Mouse (Mus musculus) lung, postnatal 0 days (tissue): ENCODE results near the gene Mapkapk3. TPM values are rescaled to one million over a fixed set of nuclear protein-coding genes. Genes with fewer than 3 reads are reported as not detected.
A peak's percentile ranks its signal among the peaks of the same experiment; 100 is the strongest.

ENCODE experiments used
- ATAC-seq: fragments of 200-750 bp; cut with Nextera tagmentation; 2 replicates; pipeline ENCODE4 v1.8.0; 2017; ENCODE audit warnings: moderate library complexity
- DNase-seq: peaks from one replicate; pipeline ENCODE4 v3.0.0-alpha.2; 2016; ENCODE audit warnings: low spot score
- H3K27ac ChIP-seq: fragments of 300-500 bp; sonication (generic); 2 replicates; pipeline ENCODE4 v1.5.1; 2014; ENCODE audit warnings: antibody characterized with exemption, mild to moderate bottlenecking, low read length, mixed read lengths
- H3K27me3 ChIP-seq: fragments of 300-500 bp; sonication (generic); replicated peaks from 2 replicates; pipeline ENCODE4 v1.6.1; 2014; ENCODE audit warnings: low read length, mixed read lengths; ENCODE audit not compliant: insufficient read depth
- H3K36me3 ChIP-seq: fragments of 300-500 bp; sonication (generic); 2 replicates; pipeline ENCODE4 v1.6.1; 2014; ENCODE audit warnings: low read length, mixed read lengths; ENCODE audit not compliant: insufficient read depth
- H3K4me1 ChIP-seq: fragments of 300-500 bp; sonication (generic); 2 replicates; pipeline ENCODE4 v1.6.1; 2014; ENCODE audit warnings: antibody characterized with exemption, low read depth, low read length, mixed read lengths; ENCODE audit not compliant: insufficient read depth
- H3K4me2 ChIP-seq: fragments of 300-500 bp; sonication (generic); replicated peaks from 2 replicates; pipeline ENCODE4 v1.6.1; 2014; ENCODE audit warnings: low read depth, mild to moderate bottlenecking, low read length, moderate library complexity, mixed read lengths
- H3K4me3 ChIP-seq: fragments of 300-500 bp; sonication (generic); 2 replicates; pipeline ENCODE4 v1.5.1; 2014; ENCODE audit warnings: low read depth, low read length
- H3K9ac ChIP-seq: fragments of 300-500 bp; sonication (generic); replicated peaks from 2 replicates; pipeline ENCODE4 v1.6.1; 2014; ENCODE audit warnings: low read depth, mild to moderate bottlenecking
- H3K9me3 ChIP-seq: fragments of 300-500 bp; sonication (generic); 2 replicates; pipeline ENCODE4 v1.6.1; 2016; ENCODE audit warnings: low read length, mixed read lengths
- CTCF ChIP-seq: IDR thresholded peaks from 2 replicates; pipeline ENCODE4 v1.5.1; 2016; ENCODE audit warnings: antibody characterized with exemption, mild to moderate bottlenecking
- EP300 ChIP-seq: IDR thresholded peaks from 2 replicates; pipeline ENCODE4 v1.6.1; 2016; ENCODE audit warnings: antibody characterized with exemption, mild to moderate bottlenecking, control low read depth
- WGBS: fragments of 180-500 bp; shearing (Covaris S2); extraction: QIAGEN DNeasy Blood & Tissue Kit; methylation state at CpG from one replicate; pipeline ENCODE4 v1.1.7; 2014; 5-methylcytosine and 5-hydroxymethylcytosine counted together
- polyA plus RNA-seq: library from polyadenylated mRNA; unstranded; fragments of >200 nt; fragmentation: Nextera tagmentation; extraction: Ambion mirVana; gene quantifications from 2 replicates; pipeline ENCODE4 v1.2.1, GENCODE M21; 2015

Gene Mapkapk3
- polyA plus RNA-seq, 1 experiment from 2014 or later: 22.9 TPM

DNA sequence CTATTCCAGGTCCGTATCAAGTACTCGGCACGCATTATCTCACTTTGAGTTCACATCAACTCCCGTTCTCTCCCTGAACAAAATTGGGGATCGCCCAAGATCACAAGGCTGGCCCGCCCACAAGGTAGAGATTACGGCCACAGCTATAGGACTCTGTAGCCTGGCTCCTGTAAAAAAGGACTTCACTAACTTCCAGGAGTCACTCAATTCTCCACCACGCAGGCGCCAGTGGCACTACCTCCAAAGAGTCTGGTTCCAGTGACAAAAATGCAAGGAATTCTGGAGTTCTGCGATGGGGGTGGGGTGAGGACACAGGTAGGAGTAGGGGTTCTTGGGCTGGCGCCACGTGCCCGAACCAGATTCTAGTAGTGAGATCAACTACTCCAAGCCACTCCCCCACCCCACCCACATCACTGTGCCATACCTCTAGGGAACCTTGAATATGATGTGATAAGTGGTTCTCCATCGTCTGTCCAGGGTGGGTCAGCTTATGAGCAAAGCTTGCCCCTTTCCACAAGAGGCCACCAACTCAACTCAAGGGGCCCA, 1.5 kb downstream of the Mapkapk3 start:
- peak; percentile 58 for DNase-seq
- TF ChIP-seq CTCF: no peak
- TF ChIP-seq EP300: no peak
- ATAC-seq: peak; percentile 24; the same call in 1 of the 2 replicates
- Histone ChIP-seq H3K27me3 (no peaks in the 10 kb centered on the region), H3K36me3 (no peaks in the 10 kb centered on the region), H3K4me3 (peak overlapping the region; percentile 47; the same call in 1 of the 2 replicates), H3K4me1 (no peaks in the 10 kb centered on the region; the same call in 1 of the 2 replicates), H3K9ac (no peak overlapping the region), H3K9me3 (no peaks in the 10 kb centered on the region), H3K4me2 (peak overlapping the region; percentile 77), H3K27ac (peak overlapping the region; percentile 92)
- WGBS: 70% methylated on average over 14 of the region's 14 CpGs

DNA sequence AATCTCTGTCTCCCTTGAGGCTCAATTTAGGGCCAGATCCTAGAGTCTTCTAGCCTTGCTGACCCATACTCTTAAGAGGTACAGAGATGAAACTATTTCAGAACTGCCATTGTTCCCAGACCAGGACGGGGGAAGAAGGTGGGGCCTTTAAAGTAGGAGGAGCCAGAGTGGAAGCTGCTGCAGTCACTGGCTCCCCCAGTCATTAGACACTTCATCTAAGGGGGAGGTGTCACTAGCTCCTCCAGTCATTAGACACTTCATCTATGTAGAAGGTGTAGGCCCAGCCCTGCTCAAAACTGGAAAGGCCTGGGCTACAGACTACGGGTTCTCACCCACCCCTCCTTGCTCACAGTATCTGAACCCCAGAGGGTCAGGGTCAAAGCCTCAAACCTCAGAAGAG, 2.4 kb downstream of the Mapkapk3 start:
- H3K27ac ChIP-seq: peak overlapping the region; percentile 92
- H3K9ac ChIP-seq: no peak overlapping the region
- H3K9me3 ChIP-seq: no peaks in the 10 kb centered on the region
- H3K4me3 ChIP-seq: no peak overlapping the region
- ATAC-seq (no peak), DNase-seq (peak; percentile 41)
- no peaks in the 10 kb centered on the region; the same call in 1 of the 2 replicates for H3K4me1 ChIP-seq
- 45% methylated on average over 2 of the region's 2 CpGs for WGBS
- H3K27me3 ChIP-seq: no peaks in the 10 kb centered on the region
- TF ChIP-seq EP300: no peak
- TF ChIP-seq CTCF: no peak
- no peaks in the 10 kb centered on the region for H3K36me3 ChIP-seq
- peak overlapping the region; percentile 77; the same call in 1 of the 2 replicates for H3K4me2 ChIP-seq

DNA sequence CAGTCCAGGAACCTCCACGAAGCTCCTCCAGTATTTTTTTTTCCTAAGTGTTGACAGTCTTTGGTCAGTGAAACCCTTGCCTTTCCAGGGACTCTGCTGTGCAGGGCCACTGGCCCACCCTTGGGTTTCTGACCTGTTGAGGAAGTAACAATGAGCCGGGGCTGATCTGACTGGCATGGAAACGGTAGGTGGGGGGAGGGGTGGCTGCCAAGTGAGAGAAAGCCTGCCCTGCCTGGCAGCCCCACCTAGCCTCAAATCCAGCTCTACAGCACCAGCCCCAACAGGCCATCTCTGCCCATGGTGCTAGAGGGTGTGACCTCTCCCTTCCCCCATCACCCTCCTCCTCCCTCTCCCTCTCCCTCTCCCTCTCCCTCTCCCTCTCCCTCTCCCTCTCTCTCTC, 4.7 kb downstream of the Mapkapk3 start:
- DNase-seq (peak; percentile 40), ATAC-seq (no peak)
- TF ChIP-seq CTCF: no peak

DNA sequence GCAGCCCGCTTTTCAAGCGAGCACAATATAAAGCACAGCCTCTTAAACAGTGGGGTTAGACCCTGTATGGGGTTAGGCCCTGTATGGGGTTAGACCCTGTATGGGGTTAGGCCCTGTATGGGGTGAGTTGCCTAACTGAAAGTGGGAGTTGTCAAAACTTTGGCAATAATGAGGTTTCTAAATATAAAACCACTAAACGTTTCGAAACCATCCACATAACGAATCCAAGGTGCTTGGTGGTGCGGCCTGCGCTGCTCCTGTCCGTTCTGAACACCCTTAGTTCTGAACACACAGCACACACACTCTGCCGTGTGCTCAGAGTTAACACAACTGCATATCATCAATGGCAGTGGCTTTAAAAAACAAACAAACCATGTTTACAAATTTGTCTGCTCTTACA, 6.7 kb downstream of the Mapkapk3 start:
- no peak for TF ChIP-seq CTCF
- TF ChIP-seq EP300: no peak
- ATAC-seq: no peak
- WGBS: 71% methylated on average over 9 of the region's 9 CpGs

More for the DNA sequence above, 4.7 kb downstream of the Mapkapk3 start:
- 0 out of 2 replicates have a peak overlapping the region, but pooled peaks have one; percentile 14 for H3K27ac ChIP-seq
- WGBS: 9% methylated on average over 3 of the region's 3 CpGs
- no peak overlapping the region for H3K9ac ChIP-seq
- no peak overlapping the region for H3K4me2 ChIP-seq
- H3K27me3 ChIP-seq: no peaks in the 10 kb centered on the region
- no peaks in the 10 kb centered on the region for H3K9me3 ChIP-seq
- peaks cover 4% of the 10 kb centered on the region for H3K4me1 ChIP-seq
- no peaks in the 10 kb centered on the region for H3K36me3 ChIP-seq
- H3K4me3 ChIP-seq: no peak overlapping the region

GRCm38 (mm10) chr9:107281241-107281987, 8.3 kb downstream of the Mapkapk3 start:
- H3K27me3 ChIP-seq: no peaks in the 10 kb centered on the region
- H3K36me3 ChIP-seq: no peaks in the 10 kb centered on the region
- H3K9me3 ChIP-seq: no peaks in the 10 kb centered on the region
- TF ChIP-seq CTCF (no peak), EP300 (no peak)
- H3K9ac ChIP-seq: no peak overlapping the region
- H3K4me2 ChIP-seq: no peak overlapping the region
- DNase-seq (peak; percentile 46), ATAC-seq (no peak)
- 64% methylated on average over 5 of the region's 5 CpGs for WGBS
- peaks cover 11% of the 10 kb centered on the region for H3K4me1 ChIP-seq
- H3K27ac ChIP-seq: no peak overlapping the region
- H3K4me3 ChIP-seq: no peak overlapping the region

More for the DNA sequence above, 6.7 kb downstream of the Mapkapk3 start:
- peaks cover 11% of the 10 kb centered on the region for H3K4me1 ChIP-seq
- DNase-seq: no peak
- H3K36me3 ChIP-seq: no peaks in the 10 kb centered on the region
- H3K27ac ChIP-seq: no peak overlapping the region
- no peak overlapping the region for H3K4me2 ChIP-seq
- H3K9me3 ChIP-seq: no peaks in the 10 kb centered on the region
- no peak overlapping the region for H3K4me3 ChIP-seq
- H3K27me3 ChIP-seq: no peaks in the 10 kb centered on the region
- H3K9ac ChIP-seq: no peak overlapping the region

DNA sequence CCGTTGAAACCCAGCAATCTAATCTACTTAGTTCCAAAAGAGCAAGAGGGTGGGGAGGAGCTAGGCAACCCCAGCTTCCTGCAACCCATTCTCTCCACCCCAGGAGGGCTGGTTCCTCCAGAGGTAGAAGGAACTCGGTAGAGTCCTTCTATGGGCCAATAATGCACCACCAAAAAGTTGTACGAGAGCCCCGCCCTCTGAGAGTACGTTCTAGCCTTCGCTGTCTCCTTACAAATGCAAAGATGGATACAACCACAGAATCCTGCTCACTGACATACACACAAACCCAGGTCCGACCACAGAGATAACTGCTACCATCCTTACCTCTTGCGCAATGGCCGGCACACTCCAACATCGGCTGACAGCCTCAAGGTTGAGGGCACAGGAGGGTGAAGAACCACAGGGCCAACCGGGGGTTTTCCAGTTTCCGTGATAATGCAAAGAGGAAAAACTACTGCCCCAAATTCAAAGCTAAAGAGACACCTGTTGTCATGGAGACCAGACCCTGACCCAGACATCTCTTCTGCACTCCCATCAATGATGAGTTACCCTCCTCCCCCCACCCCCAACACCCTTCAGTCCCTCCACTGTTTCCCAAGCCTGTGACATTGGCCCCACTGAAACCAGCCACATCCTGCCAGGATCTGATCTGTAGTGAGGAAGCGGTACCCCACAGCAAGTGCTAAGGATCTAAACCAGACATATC, 9.2 kb downstream of the Mapkapk3 start:
- Histone ChIP-seq H3K4me2 (peak overlapping the region; percentile 27; the same call in 1 of the 2 replicates), H3K36me3 (no peaks in the 10 kb centered on the region), H3K27me3 (no peaks in the 10 kb centered on the region), H3K27ac (peak overlapping the region; percentile 73), H3K9ac (no peak overlapping the region), H3K4me1 (peaks cover 11% of the 10 kb centered on the region), H3K9me3 (no peaks in the 10 kb centered on the region), H3K4me3 (no peak overlapping the region; the same call in 1 of the 2 replicates)
- TF ChIP-seq CTCF: no peak
- no peak for TF ChIP-seq EP300
- WGBS: 47% methylated on average over 13 of the region's 13 CpGs
- peak; percentile 9; the same call in 1 of the 2 replicates for ATAC-seq
- peak; percentile 47 for DNase-seq
